Comparison of ENCODE assay signal across 8 mouse cellular contexts in genomic region chr13:43230238-43230637, GRCm38 (mm10). TPM values are rescaled to one million over a fixed set of nuclear protein-coding genes. Genes with fewer than 3 reads are reported as not detected.
DNase-seq lines count a peak whose midpoint lies in the region; ATAC-seq and TF ChIP-seq lines count a peak whose summit lies in the region.

No protein-coding gene starts in this region.

- intact Hi-C loops in gastrocnemius, adult 2 months (cut with DNase I), result no loop called here

- TF ChIP-seq EP300 in heart, postnatal 0 days (IDR thresholded peaks at IDR 0.05; ENCODE audit: low read depth), result no peak

- WGBS in heart, postnatal 0 days, result 34% methylated on average over 6 of the region's 6 CpGs
- 28% methylated on average over 6 of the region's 6 CpGs for WGBS in limb, embryonic 12.5 days

- H3K27ac ChIP-seq in gastrocnemius, adult 2 months, result peak overlapping the region; percentile 91
- peak overlapping the region; percentile 99 for H3K27ac ChIP-seq in heart, postnatal 0 days (ENCODE audit: low read depth)
- H3K27ac ChIP-seq in limb, embryonic 12.5 days, result peak overlapping the region; percentile 78

- DNase-seq in gastrocnemius, adult 2 months, result peak; percentile 22
- no peak for DNase-seq in gastrocnemius, postnatal 4 days (ENCODE audit: low spot score in 2 of 2)
- DNase-seq in brain, adult 2 months (ENCODE audit: low read depth, low spot score), result peak; percentile 96
- no peak for DNase-seq in heart, postnatal 0 days (ENCODE audit: low spot score)
- no peak for DNase-seq in MN1 (ENCODE audit: low spot score)
- no peak for DNase-seq in adrenal gland, postnatal 25 days

- H3K4me3 ChIP-seq in gastrocnemius, adult 2 months, result no peak overlapping the region
- H3K4me3 ChIP-seq in heart, postnatal 0 days (ENCODE audit: low read depth, low read length), result no peak overlapping the region
- no peak overlapping the region for H3K4me3 ChIP-seq in limb, embryonic 12.5 days (replicated peaks)

- H3K27me3 ChIP-seq in heart, postnatal 0 days (ENCODE audit: control insufficient read depth, insufficient read depth, low read length), result no peaks in the 10 kb centered on the region
- H3K27me3 ChIP-seq in limb, embryonic 12.5 days, result no peaks in the 10 kb centered on the region

- no peak for TF ChIP-seq CTCF in gastrocnemius, adult 2 months (IDR thresholded peaks at IDR 0.05)
- no peak for TF ChIP-seq CTCF in heart, postnatal 0 days (IDR thresholded peaks at IDR 0.05; ENCODE audit: low read depth)

- no peak for ATAC-seq in heart, postnatal 0 days (ENCODE audit: insufficient read depth, low read depth)
- 0 out of 2 replicates have a peak, but pooled peaks have one; percentile 5 for ATAC-seq in limb, embryonic 12.5 days (ENCODE audit: insufficient number of reproducible peaks, insufficient read depth, low FRiP score, low TSS enrichment, low read depth)
- no peak for ATAC-seq in monocyte, adult 5-6 weeks (replicated peaks; ENCODE audit: insufficient number of reproducible peaks, low FRiP score, low TSS enrichment, poor library complexity, severe bottlenecking)

- H3K9me3 ChIP-seq in heart, postnatal 0 days (replicated peaks; ENCODE audit: control insufficient read depth, low read length), result no peaks in the 10 kb centered on the region
- 0 out of 2 replicates have a peak, but pooled peaks cover under 1% of the 10 kb centered on the region for H3K9me3 ChIP-seq in limb, embryonic 12.5 days

- H3K4me2 ChIP-seq in heart, postnatal 0 days (ENCODE audit: low read depth, low read length), result no peak overlapping the region
- H3K4me2 ChIP-seq in limb, embryonic 12.5 days, result no peak overlapping the region

- H3K36me3 ChIP-seq in heart, postnatal 0 days (replicated peaks; ENCODE audit: control insufficient read depth, insufficient read depth, low read length), result no peaks in the 10 kb centered on the region
- no peaks in the 10 kb centered on the region for H3K36me3 ChIP-seq in limb, embryonic 12.5 days

- H3K9ac ChIP-seq in heart, postnatal 0 days (replicated peaks; ENCODE audit: low read depth, low read length), result no peak overlapping the region
- H3K9ac ChIP-seq in limb, embryonic 12.5 days (replicated peaks), result no peak overlapping the region

- H3K4me1 ChIP-seq in heart, postnatal 0 days (ENCODE audit: control insufficient read depth, insufficient read depth), result peaks cover 89% of the 10 kb centered on the region
- H3K4me1 ChIP-seq in limb, embryonic 12.5 days (replicated peaks), result peaks cover 30% of the 10 kb centered on the region

RNA-seq across cellular contexts. Expression of gene Tbc1d7, which starts 58.9 kb away (rescaled TPM):
- 10 to 100 TPM; 20.7 to 29.4 TPM for total RNA-seq in gastrocnemius, adult 2 months (2021)
- total RNA-seq in gastrocnemius, postnatal 4 days (2021), result 10 to 100 TPM; 24.0 to 26.8 TPM
- 14.8 and 32.9 TPM in 2 replicates for total RNA-seq in heart, postnatal 0 days (2014; rRNA removed; ENCODE audit: low replicate concordance)
- polyA plus RNA-seq in heart, postnatal 0 days (2015; fragmentation: Nextera tagmentation; extraction: Ambion mirVana), result 70.5 and 73.4 TPM in 2 replicates
- 64.1 and 67.1 TPM in 2 replicates for polyA plus RNA-seq in limb, embryonic 12.5 days (2016; fragmentation: Nextera tagmentation; extraction: Ambion mirVana)
- total RNA-seq in adrenal gland, postnatal 25 days (2021), result 20.9 and 21.5 TPM in 2 replicates
- 4.5 to 5.2 TPM in 2 of 3 replicates, not detected in the other for total RNA-seq in monocyte, adult 5-6 weeks (2017)

Comparison
In these comparisons a context has a peak if more than half of its experiments do, and no peak if none do; other contexts are left out.
1. DNase-seq: peak in gastrocnemius, adult 2 months (single experiment) and brain, adult 2 months (single experiment); none in gastrocnemius, postnatal 4 days (0 of 2), heart, postnatal 0 days (single experiment), MN1 (single experiment) and adrenal gland, postnatal 25 days (single experiment).
2. Peak in every context shown above with its lines, with median percentiles within 50 percentile points of each other: H3K27ac ChIP-seq.